Mouse (Mus musculus) central nervous system, embryonic 14 days (tissue): ENCODE results near the gene Erp29. TPM values are rescaled to one million over a fixed set of nuclear protein-coding genes. Genes with fewer than 3 reads are reported as not detected.

ENCODE experiments used
- polyA plus RNA-seq: library from polyadenylated mRNA; depleted of rRNA; stranded (reverse); fragments of >200 nt; gene quantifications from 2 replicates; pipeline ENCODE4 v1.2.3, GENCODE M21; 2012; rRNA removed

Erp29 gene
- 135 and 148 TPM in 2 replicates for polyA plus RNA-seq

DNA sequence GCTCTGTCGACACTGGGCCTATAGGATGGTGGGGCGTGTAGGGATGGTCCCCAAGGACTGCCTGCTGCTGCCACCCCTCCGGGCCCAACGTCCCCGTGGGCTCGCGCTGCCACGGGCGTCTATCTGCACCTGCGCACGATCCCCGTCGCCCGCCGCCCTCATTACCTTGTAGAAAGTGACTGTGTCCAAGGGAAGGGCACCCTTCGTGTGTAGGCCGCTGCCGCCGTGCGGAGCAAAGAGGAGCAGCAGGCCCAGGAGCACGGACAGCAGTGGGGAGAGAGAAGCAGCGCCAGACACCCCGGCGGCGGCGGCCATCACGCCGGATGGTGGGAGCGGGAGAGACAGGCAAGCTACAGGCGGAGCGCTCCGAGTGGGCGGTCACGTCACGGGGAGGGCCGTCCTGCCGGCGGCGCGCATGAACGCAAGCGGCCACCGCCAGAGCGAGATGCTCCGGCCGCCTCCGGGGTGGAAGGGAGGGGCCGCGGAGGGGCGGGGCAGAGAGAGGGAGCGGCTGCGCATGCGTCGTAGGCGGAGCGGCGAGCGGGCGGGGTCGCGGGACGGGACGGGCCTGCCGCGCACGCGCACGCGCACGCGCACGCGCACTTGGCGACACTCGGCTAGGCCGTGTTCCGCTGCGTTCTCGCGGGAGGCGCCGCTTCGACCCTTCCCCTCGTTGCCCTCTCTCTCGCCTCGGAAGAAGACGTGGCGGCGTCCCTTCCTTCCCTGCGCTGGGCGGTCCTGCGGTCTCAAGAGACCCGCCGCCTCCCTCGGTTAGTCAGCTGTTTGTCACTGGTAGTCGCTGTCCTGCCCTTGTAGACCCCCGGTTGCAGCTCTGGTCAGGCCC is at the start of gene Erp29:
Erp29 (minus strand) TSS at position 481 of the 844 bp plus-strand sequence.

DNA sequence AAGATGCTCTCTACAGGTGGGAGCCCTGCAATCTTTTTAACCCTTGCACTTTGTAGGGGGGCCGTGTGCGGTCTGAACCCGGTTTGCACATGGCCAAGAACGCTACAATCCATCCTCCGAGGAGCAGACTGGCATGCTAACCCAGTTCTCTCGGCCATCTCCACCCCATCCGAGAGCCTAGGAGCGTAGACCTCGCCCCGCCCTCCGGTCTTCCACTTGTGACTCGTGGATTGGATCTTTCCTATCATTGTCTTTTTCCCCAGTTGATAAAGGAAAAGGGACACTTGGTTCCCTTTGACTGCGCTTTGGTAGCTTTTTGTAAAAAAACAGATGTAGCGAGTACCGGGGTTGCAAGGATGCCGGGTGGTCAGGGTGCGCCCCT is 671 bp downstream of the Erp29 start, which contains the start of gene Tmem116:
Tmem116 (plus strand) TSS at position 250 of the 382 bp plus-strand sequence.

DNA sequence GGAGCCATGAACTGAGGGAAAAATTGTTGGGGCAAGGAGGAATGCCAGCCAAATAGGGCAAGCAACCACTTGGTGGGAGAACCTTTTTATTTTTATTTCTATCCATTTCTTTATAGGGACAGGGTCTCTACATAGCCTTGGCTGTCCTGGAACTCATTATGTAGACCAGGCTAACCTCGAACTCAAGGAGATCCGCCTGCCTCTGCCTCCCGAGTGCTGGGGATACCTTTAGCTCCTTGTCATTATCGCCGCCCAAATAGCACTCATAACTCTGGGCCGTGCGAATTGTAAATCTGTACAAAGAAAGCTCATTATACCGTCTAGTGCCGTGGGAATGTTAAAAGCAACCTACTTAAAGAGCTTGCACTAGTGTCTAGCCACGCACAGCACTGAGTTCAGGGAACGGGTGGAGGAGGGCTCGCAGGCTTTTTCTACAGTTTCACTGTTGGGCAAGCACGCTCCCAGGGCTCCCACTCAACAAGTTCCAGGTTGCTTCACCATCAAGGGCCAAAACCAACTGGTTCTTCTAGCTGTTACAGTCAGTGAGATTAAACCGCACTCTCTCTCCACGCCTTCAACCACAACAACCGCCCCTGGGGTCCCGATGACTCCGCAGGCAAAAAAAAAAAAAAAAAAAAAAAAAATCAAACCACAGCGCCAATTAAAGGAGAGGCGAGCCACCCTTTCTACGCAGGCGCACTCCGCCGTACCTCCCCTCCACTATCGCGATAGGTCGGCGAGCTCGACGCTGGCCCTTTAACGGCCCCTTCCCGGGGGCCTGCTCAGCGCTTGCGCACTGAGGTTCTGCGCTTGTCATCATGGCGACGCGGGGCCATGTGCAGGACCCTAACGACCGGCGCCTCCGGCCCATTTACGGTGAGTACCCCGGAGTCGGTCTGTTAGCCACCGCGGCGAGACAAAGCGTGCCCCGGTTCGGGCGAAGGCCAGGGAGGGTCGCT is 54.8 kb downstream of the Erp29 start, which contains the start of gene Naa25:
Naa25 (plus strand) TSS at position 750 of the 959 bp plus-strand sequence.

DNA sequence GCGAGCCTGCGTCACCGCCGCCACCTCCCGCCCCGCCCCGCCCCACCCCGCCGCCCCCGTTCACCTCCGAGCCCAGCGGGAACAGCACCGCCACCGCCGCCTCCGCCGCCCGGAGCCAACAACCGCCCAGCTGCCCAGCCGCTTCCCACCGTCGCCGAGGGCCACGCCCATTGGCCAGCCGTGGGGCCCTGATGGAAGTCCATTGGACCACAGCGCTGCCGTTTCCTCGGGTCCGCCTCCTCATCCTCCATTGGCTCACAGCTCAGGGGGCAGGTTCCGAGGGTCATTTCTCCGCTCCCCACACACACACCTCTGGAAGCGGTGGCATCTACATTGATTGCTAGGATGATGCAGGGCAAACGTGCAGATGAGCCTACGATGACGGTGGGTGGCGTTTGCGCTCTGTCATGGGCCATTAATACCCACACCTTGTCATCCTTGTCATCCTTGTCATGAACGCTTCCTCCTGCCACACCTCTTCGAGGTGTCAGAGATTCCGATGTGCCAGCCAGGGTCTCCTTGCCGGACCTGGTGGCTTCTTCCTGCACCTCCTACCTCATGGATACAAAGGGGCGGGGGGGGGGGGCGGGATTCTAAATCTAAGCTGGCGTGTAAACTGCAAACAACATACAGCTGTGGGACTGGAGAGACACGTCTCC is 66.7 kb downstream of the Erp29 start, which contains the start of gene Trafd1:
Trafd1 (minus strand) TSS at position 172 of the 659 bp plus-strand sequence.

Other genes starting within 250 kb of the Erp29 start
- 769 and 821 TPM in 2 replicates for gene Rpl6, start 248.0 kb downstream of the Erp29 start, polyA plus RNA-seq
- 47.1 and 48.4 TPM in 2 replicates for gene Hectd4, start 232.3 kb downstream of the Erp29 start, polyA plus RNA-seq
- 167 and 181 TPM in 2 replicates for gene Trafd1, start 66.9 kb downstream of the Erp29 start, polyA plus RNA-seq
- gene Naa25, start 54.6 kb downstream of the Erp29 start, polyA plus RNA-seq: 25.9 and 28.1 TPM in 2 replicates
- 1.0 and 1.5 TPM in 2 replicates for gene Tmem116, start 613 bp downstream of the Erp29 start, polyA plus RNA-seq
- gene Adam1b, start 50.9 kb upstream of the Erp29 start, polyA plus RNA-seq: not detected in 2 replicates
- 33.9 and 34.1 TPM in 2 replicates for gene Adam1a, start 93.0 kb upstream of the Erp29 start, polyA plus RNA-seq
- 0.28 and 0.39 TPM in 2 replicates for gene Gm42878, start 93.0 kb upstream of the Erp29 start, polyA plus RNA-seq
- gene Mapkapk5, start 93.4 kb upstream of the Erp29 start, polyA plus RNA-seq: 129 and 142 TPM in 2 replicates
- 127 and 168 TPM in 2 replicates for gene Aldh2, start 141.3 kb upstream of the Erp29 start, polyA plus RNA-seq
- 1.7 and 2.5 TPM in 2 replicates for gene Acad12, start 166.4 kb upstream of the Erp29 start, polyA plus RNA-seq
- 1.8 and 2.1 TPM in 2 replicates for gene Acad10, start 208.0 kb upstream of the Erp29 start, polyA plus RNA-seq
- gene Brap, start 208.1 kb upstream of the Erp29 start, polyA plus RNA-seq: 34.7 and 37.6 TPM in 2 replicates